Mouse (Mus musculus) liver, adult 2 months (tissue): Measurements from ENCODE around the gene Slc35a3.
A peak's percentile ranks its signal among the peaks of the same experiment; 100 is the strongest.

Experiments used
- CTCF ChIP-seq: fragments of 200-500 bp; IDR thresholded peaks from 2 replicates; pipeline ENCODE4 v1.5.1; 2011; ENCODE audit warnings: low read depth, low read length, control low read depth
- POLR2A ChIP-seq: fragments of 200-500 bp; IDR thresholded peaks from 2 replicates; pipeline ENCODE4 v1.6.1; 2011; ENCODE audit warnings: low read length, control low read depth; ENCODE audit not compliant: insufficient read depth; ENCODE audit errors: extremely low read depth

- no peak for TF ChIP-seq POLR2A
- peak; percentile 59 for TF ChIP-seq CTCF
These were observed 36.0 kb upstream of the Slc35a3 start for GRCm38 (mm10) chr3:116748391-116749170.
